Mouse (Mus musculus) fat pad, adult 2 months (tissue): ENCODE results near the gene Hoxb7.

Experiments used
- DNase-seq: peaks from one replicate; pipeline ENCODE4 v3.0.0-alpha.2; 2011; ENCODE audit warnings: low read depth, low spot score; ENCODE audit errors: extremely low read depth

Gene Hoxb7

DNA sequence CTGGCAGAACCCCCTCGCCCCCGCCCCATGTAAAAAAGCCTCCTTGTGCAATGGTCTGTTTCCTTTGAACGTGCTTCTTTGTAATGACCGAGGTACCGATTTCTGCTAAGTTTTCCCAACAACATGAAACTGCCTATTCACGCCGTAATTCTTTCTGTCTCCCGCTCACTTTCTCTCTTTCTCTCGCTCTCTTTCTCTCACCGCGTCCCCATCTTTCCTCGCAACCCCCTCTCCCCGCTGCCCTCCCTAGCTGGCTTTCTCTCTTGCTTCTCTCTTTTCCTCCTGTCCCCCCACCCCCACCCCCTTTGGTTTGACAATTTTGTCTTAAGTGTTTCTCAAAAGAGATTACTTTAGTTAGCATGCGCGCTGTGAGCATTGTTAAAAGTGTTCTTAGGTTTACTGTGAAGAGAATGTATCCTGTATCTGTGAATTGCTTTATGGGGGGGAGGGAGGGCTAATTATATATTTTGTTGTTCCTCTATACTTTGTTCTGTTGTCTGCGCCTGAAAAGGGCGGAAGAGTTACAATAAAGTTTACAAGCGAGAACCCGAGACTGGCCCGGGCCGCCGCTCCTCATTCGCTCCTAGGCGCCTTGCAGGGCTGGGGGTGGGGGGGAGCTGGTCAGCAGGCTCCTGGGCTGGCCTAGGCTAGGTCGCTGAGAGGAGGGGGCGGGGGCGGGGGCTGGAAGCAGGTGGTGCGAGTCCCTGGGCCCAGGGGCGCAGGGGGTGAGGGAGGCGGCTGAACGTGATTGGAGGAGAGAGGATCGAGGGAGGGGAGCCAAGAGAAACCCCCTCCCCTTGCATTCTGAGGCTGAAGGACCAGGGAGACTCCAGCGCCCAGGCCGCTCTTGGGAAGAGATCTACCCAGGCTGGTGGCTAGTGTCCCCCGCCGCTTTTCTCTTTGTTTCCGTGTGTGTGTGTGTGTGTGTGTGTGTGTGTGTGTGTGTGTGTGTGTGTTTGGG is 1.4 kb upstream of the Hoxb7 start:
- no peak for DNase-seq

DNA sequence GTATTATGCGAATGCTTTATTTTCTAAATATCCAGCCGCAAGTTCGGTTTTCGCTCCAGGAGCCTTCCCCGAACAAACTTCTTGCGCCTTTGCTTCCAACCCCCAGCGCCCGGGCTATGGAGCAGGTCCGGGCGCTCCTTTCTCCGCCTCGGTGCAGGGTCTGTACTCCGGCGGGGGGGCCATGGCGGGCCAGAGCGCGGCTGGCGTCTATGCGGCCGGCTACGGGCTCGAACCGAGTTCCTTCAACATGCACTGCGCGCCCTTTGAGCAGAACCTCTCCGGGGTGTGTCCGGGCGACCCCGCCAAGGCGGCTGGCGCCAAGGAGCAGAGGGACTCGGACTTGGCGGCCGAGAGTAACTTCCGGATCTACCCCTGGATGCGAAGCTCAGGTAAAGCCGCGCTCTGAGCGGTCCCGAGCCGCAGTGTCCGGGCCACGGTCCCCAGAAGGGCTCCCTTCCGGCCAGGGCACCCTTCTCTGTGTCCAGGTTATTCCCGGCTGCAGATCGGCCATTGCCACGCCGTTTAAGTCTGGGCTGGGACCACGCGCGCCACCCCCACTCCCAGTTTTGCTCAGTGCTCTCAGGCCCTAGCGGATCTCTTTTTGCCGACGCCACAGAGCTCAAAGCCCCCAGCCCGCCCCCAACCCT is 439 bp downstream of the Hoxb7 start:
- DNase-seq, result no peak

DNA sequence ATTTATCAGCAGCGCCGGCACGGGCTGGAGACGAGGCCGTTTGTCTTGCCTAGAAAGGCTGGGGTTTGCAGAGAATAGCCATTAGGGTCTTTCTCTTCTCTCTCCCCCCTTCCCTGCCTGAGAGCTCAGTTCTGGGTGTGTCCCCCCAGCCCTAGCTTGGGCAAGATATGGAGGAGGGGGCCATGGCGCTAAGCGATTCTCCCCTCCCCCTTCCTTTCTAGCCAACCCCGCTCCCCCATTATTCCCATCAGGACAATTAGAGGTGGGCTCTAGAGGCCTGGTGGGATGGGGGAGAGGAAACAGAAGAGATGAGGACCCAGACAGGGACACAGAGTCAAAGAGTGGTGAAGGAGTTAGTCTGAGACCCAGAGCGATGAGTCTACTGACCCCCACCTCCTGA is 988 bp downstream of the Hoxb7 start:
- DNase-seq, result no peak

DNA sequence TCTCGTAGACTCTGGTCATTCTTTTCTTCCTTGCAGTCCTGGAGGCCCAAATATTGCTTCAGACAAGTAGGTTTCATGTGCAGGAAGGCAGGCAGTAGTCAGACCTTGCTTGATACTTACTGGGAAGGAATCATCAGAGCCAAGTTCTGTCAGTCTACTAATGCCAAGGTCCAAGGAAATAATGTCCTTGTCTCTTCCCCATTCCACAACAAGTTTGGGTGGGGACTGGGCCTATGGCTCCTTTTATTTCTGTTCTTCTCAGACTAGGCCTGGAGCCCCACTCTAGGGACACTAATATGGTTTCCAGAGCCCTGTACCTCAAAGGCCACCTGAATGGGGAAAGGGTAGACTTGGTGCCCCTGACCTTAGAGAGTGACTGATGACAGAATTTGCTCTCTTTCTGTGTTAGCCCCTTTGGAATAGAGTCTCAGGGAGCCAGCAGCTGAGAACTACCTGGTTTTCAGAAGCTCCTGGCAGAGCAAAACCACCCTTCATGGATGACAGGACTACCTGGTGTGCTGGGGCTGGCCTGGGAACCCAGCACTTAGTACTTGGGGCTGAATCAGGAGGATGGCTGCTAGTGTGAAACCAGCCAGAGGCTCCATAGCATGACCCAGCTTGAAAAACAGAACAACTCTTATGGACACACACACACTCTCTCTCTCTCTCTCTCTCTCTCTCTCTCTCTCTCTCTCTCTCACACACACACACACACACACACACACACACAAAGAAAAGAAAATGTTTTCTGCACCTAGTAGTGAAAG is 2.2 kb downstream of the Hoxb7 start:
- no peak for DNase-seq

DNA sequence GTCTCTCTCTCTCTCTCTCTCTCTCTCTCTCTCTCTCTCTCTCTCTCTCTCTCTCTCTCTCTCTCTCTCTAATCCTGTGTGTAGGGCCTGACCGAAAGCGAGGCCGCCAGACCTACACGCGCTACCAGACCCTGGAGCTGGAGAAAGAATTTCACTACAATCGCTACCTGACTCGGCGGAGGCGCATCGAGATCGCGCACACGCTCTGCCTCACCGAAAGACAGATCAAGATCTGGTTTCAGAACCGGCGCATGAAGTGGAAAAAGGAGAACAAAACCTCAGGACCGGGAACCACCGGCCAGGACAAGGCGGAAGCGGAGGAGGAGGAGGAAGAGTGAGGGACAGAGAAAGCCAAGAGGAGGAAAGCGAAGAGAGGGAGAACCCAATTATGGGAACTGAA is 2.9 kb downstream of the Hoxb7 start:
- no peak for DNase-seq

DNA sequence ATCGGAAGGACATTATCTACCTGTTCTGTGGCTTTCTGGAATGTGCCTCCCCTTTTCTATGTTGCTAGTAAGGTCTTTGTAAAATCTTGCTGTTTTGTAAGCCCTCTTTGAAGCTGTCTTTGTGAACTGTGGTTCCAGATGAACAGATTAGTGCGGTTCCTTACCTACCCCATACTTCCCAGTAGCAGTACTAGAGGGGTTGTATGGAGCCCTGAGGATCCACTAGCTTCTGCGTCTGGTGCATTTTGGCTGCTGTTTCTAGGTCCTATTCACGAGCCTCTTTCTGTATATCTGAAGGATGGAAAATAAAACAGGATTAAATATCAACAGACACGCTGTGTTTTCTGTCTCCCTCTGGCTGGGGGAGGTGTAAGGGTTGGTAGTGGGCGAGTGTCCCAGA is 3.4 kb downstream of the Hoxb7 start:
- DNase-seq, result no peak

DNA sequence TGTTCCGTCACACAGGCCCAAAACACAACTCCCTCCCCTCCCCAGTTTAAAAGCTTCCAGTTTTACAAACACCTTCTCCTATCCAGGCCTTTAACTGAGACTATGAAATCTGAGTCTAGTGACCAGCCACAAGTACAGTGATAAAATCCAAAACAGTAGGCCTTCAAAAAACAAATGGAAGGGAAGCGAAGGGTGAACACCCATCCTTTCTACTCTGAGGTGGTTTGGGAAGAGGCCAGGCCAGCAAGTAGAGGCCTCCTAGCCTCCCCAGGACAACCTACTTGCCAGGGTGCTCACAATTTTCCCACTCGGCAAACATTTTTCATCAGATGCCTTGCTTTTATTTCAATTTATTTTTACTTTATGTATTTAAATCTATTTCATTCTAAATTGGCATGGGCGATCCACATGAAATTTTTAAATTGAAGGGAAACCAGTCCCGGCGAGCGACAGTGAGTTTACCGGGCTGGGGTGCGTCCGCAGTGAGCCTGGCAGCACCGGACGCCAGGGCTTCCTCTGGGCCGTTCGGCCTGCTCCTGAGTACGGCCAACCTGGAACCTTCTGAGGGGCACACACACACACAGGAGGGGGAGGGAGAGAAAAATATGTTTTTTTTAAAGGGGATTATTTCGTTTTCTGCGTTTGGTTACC is 4.4 kb downstream of the Hoxb7 start:
- DNase-seq, result no peak

DNA sequence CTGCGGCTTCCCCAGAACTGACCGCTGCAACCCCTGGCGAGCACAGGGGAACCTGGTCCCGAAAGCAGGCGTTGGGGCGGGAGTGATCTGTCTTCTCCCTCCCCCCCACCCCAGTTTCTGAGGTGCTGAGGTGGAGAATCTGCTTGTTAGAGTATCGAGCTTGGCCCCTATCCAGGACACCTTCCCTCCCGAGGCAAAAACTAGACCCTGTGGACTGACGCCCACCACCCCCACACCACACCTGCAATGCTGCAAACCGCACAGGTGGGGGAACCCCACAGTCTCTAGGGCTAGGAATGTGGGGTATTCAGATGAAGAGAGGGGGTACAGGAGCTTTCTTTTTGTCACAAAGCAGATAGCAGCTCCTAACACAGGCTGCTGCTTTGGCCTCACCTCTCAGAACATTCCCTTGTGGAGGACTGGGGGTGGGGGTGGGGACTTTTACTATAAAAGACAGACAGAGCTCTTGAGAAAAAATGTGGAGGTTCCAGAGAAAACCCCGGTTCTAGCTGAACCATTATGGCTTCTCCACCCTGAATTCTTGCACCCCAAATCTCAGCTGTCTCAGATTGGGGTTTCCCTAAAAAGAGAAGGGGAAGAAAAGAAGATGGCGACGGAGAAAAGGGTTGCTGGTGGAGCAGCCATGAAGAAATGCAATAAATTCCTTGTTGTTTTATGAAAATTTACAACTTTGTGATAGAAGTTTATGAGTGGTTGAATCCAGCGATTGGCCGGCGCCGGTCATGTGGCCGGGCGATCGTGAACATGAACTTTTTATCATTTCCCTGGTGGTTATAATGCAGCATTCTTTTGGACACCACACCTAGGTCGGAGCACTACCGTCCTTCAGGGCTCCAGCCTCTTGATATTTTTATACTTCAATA is 5.5 kb downstream of the Hoxb7 start, which contains the start of gene Hoxb6:
Hoxb6 (plus strand) TSS at position 796 of the 884 bp plus-strand sequence.
- no peak for DNase-seq

DNA sequence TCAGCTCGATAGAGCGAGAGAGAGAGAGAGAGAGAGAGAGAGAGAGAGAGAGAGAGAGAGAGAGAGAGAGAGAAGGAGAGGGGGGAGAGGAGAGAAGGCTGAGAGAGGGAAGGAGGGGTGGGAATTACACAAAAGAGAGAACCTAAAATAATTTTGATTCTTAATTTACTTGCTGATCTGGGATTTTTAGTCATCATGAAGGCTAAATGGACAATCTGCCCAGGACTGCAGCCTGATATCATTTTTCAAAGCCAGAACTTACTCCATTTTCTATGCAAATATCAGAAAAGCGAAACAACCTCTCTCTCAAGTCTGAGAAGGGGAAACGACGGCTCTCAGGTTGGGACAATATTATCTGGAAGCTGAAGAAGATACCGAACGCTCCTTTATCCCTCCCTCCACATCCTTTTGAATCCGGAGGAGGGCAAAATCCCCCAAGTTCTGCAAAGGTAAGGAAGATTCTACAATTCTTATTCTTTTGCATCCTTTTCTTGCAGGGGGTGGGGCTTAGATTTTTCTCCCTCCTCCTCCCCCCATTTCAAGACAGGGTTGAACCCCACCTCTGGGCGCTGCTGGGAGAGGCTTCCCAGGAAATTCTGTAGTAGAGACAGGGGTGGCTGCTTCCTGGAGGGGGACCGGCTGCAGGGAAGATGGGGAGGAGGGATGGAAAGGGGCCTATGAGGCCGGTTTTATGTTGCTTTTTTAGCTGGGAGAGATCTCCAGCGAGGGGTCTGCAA is 6.3 kb downstream of the Hoxb7 start:
- no peak for DNase-seq

DNA sequence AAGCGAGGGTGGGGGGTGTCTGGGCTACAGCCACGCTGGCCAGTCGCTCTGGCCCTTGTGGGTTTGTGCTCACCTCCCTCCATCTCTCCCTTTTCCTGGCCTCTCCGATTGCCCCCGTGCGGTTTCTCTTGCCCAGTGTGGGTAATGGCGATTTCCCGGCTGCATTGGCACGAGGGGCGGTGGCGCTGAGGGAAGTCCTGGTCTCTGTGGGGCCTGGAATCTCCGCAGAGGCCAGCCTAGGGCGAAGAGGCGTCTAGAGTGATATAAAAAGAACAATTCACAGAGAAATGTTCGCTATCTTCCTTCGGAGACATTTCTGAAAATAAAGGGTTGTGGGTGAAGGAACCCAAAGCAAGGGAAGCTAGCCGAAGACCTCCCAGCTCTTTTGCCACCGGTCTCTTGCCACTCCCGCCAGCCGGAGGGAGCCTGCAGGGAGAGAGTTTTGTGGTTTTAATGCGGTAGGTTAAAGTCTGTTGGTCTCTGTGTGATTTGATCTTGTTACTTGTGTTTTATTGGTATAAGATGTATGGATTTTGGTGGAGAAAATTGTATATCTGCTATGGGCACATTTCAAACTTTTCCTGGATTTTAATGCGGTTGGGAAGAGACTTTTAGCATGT is 7.0 kb downstream of the Hoxb7 start:
- no peak for DNase-seq

DNA sequence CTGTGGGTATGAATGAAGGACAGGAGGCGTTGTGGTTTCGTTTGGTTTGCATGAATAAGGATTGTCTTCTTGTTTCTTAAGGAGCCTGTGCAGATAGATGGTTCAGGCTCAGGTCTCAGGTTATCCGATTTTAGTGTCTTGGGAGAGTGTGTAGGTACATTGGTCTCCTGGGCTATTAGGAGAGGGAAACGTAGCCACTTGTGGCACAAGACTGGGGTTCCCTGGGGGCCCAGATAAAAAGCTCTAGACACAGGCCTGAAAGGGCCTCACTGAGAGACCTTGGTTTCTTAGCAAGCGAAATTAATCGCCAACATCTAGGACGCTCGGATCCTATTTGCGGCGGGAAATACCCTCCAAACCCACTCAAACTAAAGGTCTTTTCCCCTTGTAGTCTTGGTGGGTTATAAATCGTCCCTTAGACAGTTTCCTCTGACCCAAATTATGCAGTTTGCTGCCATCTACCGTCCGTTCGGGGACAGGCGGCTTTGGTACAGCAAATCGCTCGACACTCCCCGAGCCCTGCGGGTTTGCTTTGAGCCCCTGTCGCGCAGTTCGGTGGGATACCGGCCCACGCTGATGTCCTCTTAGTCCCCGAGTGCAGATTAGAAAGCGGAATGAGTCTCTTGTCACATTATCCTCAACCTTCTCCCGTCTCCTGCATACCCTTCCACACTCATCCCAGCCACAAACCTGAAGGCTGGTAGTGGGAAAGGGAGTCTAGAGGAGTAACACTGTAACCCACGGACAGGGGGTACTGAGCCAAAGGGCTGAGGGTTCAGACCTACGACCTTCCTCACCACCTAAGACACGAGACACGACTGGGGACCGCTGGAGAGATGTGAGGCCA is 8.0 kb downstream of the Hoxb7 start:
- no peak for DNase-seq

DNA sequence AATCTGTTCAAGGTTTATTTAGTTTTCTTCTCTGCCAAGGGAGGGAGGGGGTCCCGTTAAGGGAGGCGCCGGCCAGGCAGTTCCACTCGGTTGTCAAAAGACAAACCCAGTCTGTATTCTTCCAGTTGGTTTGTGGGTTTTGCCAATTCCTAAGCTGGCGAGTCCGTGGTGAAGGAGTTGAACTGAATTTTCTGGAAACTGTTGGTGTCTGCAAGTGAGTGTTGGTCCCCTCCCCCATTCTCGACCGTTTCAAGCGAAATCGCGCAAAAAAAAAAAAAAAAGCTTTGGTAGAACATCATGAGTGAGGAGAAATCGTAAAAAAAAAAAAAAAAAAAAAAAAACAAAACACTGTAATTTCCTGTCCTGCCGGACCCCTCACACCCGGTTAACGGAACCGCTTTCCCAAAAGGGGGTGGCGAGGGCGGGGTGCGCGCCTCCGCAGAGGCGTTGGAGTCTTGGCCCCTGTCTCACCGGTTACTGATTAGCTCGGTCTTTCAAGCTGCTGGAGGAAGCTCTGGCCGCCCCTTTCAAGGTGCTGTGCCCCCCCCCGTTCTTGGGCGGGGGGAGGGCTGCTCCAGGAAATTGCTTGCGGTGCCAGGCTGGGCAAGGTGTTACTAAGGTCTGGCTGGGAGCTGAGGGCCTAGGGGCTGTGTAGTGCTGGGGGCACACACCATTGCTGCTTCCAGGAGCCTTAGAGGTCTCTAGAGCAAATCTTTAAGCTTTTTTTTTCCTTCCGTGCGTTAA is 8.8 kb downstream of the Hoxb7 start:
- no peak for DNase-seq

DNA sequence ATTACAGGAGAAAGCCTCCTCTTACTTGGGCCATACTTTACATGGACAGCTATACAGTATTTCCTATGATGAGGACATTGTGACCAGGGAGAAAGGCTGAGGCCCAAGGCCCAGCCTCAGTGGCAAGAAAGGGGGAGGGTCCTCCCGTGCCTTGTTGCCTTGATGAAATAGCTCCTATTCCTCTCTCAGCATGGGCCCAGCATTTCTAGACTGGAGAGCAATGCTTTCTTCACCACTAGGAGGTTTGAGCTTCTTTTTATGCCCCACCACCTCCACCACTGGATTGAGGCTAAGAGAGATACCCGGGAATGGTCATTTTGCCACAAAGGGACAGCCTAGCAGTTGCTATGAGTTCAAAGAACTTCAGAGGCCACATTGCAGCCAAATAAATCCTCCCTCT is 10.6 kb downstream of the Hoxb7 start:
- DNase-seq, result no peak

DNA sequence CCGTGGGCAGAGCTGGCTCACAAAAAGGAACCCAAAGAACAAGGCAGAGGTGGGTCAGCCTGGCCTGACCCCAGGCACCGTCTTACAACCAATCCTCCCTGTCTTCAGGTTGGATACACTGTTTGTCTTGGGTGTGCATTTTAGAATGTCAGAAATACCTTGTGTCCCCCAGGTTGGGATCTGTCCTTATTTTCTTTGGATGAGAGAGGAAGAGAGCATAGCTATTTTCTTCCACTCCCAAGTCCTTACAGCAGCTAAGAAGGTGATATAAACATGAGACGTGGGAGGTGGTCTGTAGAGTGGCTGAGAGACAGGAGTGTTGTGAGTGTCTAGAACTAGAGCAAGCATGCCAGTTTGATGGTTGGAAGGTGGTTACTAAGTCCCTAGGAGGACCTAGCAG is 11.0 kb downstream of the Hoxb7 start:
- no peak for DNase-seq

DNA sequence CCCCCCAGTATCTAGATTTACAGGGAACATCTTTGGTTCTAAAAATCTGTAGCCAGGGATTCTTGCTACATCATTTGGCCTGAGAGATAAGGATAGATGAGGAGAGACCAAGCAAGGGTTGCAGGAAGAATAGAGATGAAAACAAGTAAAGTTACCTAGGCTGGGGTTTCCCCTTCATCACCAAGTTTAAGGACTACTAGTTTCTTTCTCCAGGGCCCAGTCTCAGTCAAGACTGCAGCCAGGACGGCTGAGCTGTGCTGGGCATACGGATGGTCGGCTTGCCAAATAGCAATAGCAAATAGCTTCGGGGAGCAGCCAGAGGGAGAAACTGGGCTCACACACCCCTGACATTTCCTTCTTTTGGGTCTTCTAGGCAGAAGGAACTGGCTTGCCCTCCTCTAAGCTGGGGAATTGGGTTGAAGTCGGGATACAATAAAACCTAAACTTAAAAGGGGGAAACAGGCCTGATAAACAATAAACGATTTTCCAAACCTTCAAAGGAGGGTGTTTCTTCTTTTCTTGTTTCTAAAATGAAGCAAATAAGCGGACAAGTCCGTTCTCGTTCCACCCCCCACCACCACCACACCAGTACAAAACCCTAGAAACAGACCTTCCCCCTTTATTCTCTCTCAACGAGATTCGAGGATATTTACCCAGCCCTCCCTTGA is 11.7 kb downstream of the Hoxb7 start:
- DNase-seq, result no peak

DNA sequence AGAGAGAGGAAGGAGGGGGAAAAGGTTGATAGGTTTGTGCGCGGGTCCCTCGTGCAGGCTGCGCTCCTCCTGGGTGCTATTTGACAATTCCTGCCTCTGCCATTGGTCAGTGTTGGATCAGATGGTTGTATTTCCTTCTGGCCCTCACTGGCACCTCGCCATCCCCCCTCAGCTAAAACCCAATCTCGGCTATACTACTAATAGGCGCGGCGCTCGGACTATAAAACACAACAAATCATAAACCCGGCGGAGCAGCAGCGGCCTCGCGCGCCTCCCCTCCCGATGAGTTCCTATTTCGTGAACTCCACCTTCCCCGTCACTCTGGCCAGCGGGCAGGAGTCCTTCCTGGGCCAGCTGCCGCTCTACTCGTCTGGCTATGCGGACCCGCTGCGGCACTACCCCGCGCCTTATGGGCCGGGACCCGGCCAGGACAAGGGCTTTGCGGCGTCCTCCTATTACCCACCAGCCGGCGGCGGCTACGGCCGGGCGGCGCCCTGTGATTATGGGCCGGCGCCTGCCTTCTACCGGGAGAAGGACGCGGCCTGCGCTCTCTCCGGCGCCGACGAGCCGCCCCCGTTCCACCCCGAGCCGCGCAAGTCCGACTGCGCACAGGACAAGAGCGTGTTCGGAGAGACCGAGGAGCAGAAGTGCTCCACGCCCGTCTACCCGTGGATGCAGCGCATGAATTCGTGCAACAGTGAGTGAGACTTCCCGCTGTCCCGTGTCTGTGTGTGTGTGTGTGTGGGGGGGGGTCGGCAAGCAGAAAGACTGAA is 12.7 kb downstream of the Hoxb7 start:
- no peak for DNase-seq
